Mouse (Mus musculus) megakaryocyte, embryonic 14.5 days (primary cell): Measurements from ENCODE around the gene Trim34b.

ENCODE experiments used
- FLI1 ChIP-seq: IDR thresholded peaks from 2 replicates; pipeline ENCODE4 v1.6.1; 2012; ENCODE audit warnings: low read length, inconsistent platforms, mixed read lengths
- GATA1 ChIP-seq: IDR thresholded peaks from 3 replicates; pipeline ENCODE4 v1.6.1; 2012; ENCODE audit warnings: mixed read lengths, low read length, inconsistent platforms, borderline replicate concordance

- no peak for TF ChIP-seq GATA1
- no peak for TF ChIP-seq FLI1
Observed at GRCm38 (mm10) chr7:104366339-104366738, 37.1 kb downstream of the Trim34b start.
